Mouse (Mus musculus): ENCODE results near the gene Krt84.
A peak's percentile ranks its signal among the peaks of the same experiment; 100 is the strongest.
"Not testable (repeated sequence)": the region's sequence is repeated elsewhere in the genome, so short reads cannot be mapped to it uniquely, and the experiment has no call there.

Gene Krt84

DNA sequence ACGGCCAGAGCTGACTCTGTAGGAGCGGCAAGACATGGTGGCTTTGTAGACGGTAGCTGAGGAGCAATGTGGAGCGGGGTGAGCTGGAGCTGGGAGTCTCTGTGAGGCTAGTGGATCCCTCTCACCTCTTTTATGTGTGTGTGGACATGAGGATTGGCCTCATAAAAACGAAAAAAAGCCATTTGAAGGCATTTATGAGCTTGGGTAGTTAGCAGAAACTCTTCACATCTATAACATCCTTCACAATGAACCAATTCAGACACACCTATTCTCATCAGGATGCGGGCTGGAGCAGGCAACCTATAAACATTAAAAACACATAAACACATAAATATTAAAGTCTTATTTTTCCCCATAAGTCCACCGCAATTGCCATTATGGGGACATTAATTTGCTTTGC, at the start of gene Krt84:
Gene Krt84, minus strand, starts transcription at position 101 of the 400 bp plus-strand sequence.
- no peak for DNase-seq (ENCODE audit: low read depth, low spot score)

DNA sequence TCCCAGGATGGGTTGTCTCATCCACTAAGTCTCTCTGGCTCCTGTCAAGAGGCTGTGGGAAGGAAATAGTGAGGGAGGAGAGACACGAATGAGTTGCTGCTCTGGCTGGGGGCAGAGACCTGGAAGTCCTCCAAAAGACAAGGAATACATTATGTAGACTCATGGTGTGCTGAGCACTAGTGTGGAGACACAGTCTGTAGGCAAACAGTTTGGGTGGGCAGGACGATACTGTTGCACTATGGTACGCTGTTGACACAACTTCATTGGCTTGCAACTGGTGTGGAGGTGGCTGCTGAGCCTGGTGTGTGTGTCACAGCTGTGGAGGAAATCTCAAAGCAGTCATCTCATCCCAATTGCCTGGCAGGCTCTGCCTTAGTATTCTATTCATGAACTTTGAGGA, 49.1 kb upstream of the Krt84 start:
- no peak for DNase-seq (ENCODE audit: low read depth, low spot score)

DNA sequence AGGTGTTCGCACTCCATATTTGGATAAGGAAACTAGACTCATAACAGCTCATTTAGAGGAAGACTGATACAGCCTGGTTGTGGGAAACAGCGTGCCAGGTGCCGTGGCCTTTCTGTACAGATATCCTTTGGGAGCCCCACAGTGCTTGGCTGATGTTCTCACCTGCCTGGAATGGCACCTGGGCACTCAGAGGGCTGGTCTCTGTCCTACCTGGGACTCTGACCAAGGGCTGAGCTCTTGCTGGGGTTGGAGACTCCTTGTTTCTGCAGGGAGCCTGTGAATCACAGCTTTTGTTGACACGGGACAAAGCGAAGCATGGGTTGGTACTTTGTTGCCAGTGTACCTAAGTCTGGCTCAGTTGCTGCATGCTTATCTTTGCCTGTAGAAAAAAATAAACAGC, 42.9 kb upstream of the Krt84 start:
- DNase-seq (ENCODE audit: low read depth, low spot score): no peak

DNA sequence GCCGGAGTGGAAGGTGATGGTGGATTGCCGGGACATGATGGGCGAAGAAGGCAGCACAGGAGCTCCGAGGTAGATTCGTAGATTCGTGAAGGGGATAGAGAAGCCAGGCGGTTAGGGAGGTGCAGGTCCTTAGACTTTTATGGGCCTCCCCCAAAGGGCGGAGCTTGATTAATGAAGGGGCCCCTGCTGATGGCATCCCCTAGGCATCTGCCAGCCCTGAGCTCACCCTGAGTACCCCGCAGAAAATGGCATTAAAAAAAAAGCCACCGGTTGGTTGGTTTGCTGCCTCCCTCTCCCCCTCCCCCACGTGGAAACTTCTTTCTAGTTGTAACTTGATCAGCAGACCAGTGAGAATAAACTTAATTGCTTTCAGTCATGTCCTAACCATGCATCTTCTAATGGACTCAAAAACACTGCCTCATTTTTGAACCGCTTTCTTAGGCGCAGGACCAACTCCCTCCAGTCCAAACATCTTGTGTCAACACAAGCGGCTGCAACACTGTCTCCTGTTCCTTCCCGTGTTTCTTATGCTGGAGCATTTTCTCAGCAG, 41.3 kb upstream of the Krt84 start, which contains the start of gene Krt75:
Gene Krt75, minus strand, starts transcription at position 109 of the 550 bp plus-strand sequence.
- no peak for DNase-seq (ENCODE audit: low read depth, low spot score)

DNA sequence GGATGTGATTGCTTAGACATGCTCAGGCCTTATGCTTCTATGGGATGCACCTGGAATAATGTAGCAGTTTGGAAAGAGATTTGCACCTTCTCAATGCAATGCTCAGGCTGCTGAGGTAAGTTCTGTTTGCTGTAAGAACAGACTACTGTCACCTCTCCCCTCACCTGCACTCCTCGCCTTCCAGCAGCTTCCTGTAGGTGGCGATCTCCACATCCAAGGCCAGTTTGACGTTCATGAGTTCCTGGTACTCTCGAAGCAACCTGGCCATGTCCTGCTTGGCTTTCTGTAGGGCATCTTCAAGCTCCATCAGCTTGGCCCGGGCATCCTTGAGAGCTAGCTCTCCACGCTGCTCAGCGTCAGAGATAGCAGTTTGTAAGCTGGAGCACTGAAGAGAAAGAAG, 35.2 kb upstream of the Krt84 start:
- no peak for DNase-seq (ENCODE audit: low read depth, low spot score)

DNA sequence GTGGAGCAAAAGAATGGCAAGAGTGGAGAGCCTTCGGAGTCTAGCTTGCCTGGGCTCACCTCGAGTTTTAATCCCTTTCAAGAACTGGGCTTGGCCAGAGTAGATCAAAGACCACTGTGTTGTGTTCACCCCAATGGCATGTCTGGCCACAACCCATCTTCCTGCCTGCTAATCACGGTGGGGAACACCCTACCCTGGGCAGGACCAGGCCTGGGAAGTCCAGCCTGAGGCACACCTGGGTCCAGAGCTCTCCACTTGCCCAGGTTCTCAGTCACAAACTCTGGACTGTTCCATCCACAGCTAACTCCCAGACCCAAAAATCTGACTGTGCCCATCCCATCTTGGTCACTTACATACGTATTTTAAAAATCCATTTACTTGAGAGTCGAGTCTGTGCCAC, 30.2 kb upstream of the Krt84 start, which contains the start of gene Krt90:
Gene Krt90, minus strand, starts transcription at position 101 of the 400 bp plus-strand sequence.
- DNase-seq (ENCODE audit: low read depth, low spot score): no peak

DNA sequence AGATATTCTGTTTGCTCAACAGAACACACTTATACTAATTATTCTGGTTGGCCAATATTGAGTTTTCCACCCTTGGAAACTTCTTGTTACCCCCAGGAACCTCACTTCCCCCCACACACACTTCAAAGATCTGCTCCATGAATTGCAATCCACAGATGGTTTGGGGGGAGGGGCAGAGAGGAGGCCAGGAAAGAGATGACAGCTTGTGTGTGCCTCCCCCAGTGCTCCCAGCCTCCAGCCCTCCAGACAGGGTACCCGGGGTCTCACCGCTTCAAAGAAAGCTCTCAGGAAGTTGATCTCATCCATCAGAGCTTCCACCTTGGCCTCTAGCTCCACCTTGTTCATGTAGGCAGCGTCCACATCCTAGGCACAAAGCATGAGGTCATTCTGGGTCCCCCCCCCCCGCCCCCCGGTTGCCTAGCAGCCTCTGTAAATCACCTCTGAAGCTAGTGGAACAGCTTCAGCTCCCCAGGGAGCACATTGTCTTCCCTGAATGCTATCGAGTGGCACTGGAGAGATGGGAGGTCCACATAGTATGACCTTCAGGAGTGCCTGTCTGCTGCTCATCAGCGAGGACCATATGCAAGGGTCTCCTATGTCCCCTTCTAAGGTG, 25.5 kb upstream of the Krt84 start:
- no peak for DNase-seq (ENCODE audit: low read depth, low spot score)

DNA sequence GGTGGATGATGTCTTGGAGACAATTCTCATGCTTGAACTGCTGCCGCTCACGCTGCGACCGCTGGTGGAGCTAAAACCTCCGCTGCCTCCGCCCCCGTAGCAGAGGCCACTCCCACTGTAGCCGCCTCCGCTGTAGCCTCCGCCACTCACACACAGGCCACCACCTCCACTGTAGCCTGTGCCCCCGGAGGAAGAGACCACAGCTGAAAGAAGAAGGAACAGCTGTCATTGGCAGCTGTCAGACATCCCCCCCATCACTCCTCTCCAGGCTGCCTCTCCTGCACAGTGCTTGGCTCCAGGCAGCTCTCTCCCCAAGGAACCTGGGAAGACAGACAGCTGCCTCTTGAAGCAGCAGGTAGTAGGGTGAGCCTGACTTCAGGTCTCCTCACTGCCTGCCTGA, 20.5 kb upstream of the Krt84 start:
- DNase-seq (ENCODE audit: low read depth, low spot score): peak; percentile 30

DNA sequence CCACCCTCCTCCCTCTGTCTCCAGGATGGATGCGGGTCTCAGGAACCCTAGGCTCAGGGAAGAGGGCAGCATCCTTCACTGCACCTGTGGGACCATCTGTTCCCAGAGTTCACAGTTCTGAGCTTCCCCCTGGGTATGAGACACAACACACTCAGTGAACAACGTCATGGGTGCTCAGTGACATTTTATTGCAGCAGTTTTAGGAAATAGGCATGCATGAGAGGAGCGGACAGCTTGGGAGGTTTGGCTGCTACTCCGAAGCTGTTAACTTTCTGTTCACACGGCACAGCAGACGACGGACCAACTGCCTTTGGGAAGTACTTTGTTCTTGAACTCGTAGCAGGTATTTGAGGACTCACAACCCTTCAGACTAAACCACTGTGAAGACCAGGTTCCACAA, 19.6 kb upstream of the Krt84 start:
- DNase-seq (ENCODE audit: low read depth, low spot score): no peak

DNA sequence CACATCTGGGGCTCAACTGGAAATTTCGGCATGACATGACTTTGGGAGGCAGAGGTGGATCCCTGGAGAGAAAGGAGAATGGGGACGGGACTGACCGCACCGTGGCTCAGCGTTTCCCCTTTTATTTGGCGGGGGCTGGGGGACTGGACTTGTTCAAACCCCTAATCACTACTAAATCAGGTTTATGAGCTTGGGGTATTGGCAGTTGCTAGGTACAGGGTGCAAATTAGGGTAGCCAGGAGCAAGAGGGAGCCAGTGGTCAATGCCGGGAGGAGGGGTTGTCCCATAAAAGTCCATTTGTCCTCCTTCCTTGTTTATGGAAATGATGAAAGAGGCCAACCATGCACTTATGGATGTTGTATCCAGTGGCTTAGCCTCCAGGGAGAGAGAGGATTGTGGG, 17.9 kb upstream of the Krt84 start, which contains the start of gene Krt82:
Gene Krt82, minus strand, starts transcription at position 101 of the 400 bp plus-strand sequence.
- DNase-seq (ENCODE audit: low read depth, low spot score): no peak

DNA sequence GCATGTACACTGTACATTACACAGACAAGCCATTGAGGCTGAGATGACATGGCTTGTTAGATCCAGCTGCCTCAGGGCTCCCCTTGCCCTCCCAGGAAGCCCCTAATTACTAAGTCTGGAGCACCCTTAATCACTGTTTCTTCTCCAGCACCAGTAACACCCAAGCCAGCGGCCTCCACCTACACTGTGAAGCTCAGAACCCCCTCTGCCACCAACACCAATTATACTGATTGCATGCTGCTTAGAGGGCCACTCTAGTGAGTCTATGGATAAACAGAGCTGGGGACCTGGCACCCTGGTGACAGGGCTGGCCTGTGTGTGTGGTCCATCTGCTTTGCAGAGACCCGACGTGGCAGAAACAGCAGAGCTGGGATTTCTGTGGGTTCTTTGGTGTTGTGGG, 11.9 kb upstream of the Krt84 start:
- DNase-seq (ENCODE audit: low read depth, low spot score): no peak

DNA sequence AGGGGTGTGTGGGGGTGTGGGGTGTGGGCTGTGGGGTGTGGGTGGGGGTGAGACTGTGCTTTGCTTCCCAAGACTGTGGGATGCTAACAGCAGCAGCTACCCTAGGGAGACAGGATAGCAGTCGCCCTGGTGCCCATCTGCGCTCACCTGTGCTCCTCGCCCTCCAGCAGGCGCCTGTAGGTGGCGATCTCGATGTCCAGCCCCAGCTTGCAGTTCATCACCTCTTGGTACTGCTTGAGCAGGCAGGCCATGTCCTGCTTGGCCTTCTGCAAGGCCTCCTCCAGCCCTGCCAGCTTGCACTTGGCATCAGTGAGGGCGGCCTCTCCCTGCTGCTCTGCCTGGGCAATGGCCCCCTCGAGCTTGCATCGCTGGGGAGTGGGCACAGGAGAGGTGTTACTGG, 9.9 kb upstream of the Krt84 start:
- DNase-seq (ENCODE audit: low read depth, low spot score): no peak

DNA sequence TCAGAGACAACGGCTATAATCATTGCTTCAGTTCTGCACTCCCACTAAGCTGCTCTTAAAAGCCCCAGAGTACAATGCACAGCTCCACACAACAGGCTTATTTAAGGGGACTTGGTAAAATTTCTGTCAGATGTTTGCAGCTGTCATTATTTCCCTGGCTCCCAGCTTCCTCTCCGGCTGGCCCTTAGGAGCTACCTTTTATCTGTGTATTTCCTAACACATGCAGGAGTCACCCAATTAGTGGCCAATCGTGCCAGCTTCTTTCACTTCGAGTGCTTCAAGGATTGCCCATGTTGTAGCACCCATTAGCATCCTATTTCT, 5.9 kb upstream of the Krt84 start:
- no peak for DNase-seq (ENCODE audit: low read depth, low spot score)

DNA sequence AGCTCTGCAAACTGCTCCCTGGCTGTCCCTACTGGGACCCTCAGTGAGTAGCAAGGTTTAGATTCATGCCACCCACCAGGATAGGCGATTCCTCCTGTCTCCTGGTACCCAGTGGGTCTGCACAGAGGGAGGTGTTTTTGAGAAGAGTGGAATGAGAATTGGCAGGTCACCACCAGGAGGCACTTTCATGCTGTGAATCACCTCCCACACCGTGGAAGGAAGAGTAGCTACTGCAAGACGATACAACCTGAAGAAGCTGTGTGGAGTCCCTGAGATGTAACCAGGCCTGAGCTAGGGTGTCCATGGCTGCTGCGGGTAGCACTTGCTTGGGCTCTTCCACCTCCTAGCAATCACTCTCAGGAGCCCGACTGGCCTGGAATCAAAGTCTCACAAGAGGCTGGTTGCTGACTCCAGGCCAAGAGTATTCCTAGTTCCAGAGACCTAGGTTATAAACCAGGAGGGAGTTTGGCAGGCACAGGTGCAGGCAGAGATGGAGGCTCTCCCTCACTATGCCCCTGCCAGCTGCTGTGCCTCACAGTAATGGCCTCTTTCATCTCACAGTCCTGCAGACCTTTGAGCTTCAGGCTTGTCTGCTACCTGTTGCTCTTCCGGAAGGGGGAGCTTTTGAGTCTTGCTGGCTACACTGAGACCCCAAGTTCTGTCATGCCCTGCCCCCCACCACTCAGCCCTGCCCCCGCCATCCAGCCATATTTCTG, 5.4 kb upstream of the Krt84 start:
- no peak for DNase-seq (ENCODE audit: low read depth, low spot score)

DNA sequence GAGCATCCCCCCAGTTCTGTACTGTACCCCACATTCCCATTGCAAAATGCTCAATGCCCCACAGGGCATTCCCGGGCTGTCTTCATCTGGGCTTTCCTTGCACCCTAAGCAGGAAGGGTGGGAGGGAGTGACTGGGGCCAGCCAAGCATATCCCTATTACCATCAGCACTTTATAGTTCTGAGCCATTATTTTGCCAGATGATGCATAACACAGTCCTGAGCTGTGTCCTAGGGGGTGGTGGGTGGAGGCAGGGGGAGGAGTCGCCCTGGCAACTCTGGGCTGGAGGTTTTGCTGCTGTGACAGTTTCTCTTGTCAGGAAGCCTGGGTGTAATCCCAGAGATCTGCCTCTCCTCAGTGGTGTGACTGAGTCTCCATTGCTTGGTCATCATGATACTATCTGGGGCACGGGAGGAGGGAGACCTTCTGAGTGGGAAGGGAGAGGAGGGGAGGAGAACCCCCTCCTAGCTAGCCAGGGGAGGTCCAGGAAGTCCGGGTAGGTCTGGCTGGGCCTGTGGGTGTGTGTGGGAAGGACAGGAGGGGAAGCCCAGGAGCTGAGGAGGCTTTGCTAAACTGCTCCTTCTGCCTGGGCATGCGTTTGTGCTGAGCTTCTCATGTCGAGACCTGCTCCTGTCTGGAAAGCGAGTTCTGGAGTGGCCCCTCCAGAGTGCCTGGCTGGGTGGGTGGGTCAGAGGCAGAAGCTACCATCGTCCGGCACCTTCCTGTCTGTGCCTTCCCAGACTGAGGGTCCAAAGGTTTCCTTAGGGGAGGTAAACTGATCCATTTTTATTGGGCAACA, 3.6 kb upstream of the Krt84 start:
- no peak for DNase-seq (ENCODE audit: low read depth, low spot score)

DNA sequence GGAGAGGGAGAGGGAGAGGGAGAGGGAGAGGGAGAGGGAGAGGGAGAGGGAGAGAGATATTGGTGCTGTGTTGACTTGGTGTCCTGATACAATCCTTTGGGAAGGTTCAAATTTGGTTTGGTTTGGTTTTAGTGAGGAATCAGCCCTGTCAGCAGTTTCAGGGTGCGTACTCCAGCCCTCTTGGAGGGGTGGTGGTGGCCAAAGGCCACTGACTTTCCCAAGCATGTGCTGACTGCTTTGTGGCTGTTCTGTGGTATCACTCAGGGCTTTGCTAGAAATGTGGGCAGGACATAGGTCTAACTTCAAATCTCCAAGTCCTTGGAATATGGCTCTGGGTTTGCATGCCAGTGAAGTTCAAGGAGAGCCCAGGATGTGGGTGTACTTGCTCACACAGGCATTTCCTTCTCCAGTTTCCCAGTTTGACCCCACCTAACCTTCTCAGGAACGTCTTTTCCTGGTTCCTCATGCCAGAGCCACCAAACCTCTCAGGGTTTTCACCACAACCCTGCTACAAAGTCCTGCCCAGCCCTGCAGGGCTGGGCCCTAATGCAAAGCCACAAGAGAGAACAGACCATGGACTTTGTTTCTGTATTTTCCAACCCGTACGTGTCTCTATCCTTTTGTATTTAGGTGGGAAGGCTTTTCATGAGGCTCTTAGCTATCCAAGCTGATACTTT, 9.9 kb downstream of the Krt84 start:
- DNase-seq (ENCODE audit: low read depth, low spot score): no peak

DNA sequence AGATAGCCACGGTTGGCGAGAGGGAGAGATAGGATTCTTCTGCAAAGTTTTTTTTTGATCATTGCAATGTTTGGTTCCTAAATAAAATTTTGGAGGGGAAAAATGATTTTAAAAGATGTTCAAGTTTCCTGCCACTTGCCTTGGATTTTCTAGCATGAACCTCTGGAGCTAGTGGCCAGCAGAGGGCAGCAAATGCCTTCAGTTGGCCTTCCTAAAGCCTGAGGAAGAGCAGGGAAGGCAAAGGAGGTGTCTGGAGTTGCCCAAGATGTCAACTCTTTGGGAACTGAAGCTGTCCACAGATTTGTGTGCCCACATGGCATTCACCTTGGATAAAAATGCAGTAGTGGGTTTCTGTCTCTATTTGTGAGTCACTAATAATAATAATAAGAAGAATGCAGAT, 12.8 kb downstream of the Krt84 start:
- DNase-seq (ENCODE audit: low read depth, low spot score): peak; percentile 73

DNA sequence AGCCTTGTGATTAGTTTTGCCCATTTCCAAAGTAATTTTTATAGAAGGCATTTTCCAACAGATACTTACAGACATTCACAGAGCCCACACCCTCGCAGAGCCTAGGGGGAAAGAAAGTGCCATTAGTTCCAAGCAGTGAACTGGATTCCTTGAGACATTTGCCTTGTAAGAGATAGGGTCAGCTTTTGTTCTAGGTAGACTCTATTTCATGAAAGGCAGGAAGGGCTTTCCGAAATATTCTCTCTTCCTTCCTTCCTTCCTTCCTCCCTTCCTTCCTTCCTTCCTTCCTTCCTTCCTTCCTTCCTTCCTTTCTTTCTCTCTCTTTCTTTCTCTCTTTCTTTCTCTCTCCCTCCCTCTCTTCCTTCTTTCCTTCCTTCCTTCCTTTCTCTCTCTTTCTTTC, 15.5 kb downstream of the Krt84 start, which contains the start of gene Gm49425:
Gene Gm49425, minus strand, starts transcription at position 101 of the 400 bp plus-strand sequence.
- not testable (repeated sequence) for DNase-seq (ENCODE audit: low read depth, low spot score)

DNA sequence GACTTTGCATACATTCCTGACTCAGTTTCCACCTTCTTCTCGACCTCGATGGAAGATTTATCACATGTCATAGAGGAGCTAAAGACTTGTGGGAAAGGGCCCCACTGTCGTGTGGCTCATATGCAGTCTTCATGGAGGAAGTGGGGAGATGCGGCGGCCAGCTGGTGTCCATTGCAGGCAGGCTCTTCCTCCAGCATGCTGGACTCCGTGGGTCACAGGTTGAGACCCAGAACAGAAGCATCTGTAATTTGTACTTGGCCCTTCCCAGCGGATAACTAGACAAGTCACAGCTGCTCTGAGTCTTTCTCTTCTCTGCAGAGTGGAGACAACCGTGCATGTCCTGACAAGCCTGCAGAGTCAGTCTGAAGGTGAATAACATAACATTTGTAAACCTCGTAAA, 24.4 kb downstream of the Krt84 start:
- no peak for DNase-seq (ENCODE audit: low read depth, low spot score)

DNA sequence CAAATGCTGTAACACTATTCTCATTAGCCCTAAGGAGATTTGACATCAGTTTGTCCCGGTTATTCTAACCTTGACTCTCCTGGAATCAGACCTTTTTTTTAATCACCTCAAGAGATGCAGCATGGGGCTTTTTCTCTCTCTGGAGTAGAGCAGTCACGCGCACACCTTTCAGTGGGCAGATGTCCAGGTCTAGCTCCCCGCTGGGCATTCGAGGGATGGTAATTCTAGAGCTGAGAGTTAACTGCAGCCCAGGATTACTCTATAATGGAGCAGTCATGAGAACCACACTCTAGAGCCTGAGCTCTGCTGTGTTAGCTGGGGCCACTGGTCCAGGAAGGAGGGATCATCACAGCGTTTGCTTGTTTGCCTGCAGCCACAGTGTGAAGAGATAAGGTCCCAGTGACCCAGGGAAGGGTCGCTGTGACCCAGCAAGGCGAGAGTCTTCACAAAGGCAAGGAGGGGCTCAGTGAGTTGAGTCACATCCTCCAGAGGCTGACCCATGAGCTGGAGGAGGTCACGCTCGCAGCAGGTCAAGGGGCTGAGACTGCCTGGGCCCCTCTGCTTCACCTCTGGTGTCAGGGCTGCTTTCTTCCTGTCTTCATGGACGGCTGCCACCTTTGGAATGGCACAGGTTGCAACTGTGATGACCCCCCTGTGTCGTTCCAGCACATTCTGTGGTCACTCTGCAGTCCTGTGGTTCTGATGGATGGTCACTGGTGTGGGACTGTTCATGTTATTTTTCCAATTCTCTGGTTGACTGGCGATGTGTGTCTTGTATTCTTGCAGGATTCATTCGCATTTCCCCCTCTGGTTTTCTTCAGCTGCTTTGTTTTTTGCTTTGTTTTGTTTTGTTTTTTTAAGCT, 25.5 kb downstream of the Krt84 start:
- DNase-seq (ENCODE audit: low read depth, low spot score): no peak

DNA sequence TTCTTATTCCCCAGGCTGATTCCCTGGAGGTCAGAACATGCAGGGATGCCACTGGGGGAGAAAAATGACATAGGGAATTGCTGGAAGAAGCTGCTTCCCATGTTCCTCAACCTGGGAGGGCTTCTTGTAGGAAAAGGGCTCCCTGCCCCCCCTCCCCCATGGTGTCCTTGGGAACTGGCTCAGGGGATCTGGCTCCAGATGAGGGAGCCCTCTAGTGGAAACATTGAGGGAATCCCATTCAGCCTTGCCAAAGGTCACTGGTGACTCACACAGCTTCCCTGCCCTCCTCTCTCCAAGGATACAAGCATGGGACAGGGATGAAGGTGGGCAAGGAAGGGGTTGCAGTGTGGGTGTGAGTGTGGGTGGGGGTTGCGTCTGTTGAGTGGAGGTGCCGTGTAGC, 35.4 kb downstream of the Krt84 start:
- peak; percentile 18 for DNase-seq (ENCODE audit: low read depth, low spot score)

All from forelimb bud, embryonic 11.5 days (tissue).